Mouse (Mus musculus) erythroblast, embryonic 14.5 days (primary cell): ENCODE measurements around the gene Syf2.

Experiments
- GATA1 ChIP-seq: IDR thresholded peaks from 2 replicates; pipeline ENCODE4 v1.6.1; 2012; ENCODE audit warnings: low read length, inconsistent platforms, mixed read lengths
- TAL1 ChIP-seq: IDR thresholded peaks from 3 replicates; pipeline ENCODE4 v1.6.1; 2012; ENCODE audit warnings: low read length, inconsistent platforms, mixed read lengths

- TF ChIP-seq GATA1 = no peak
- no peak for TF ChIP-seq TAL1
These were observed 7.3 kb upstream of the Syf2 start, which contains the start of gene Rsrp1 for GRCm38 (mm10) chr4:134923258-134924018.
